Mouse (Mus musculus): ENCODE measurements at regions not wholly inside any gene's neighbourhood (a gene's known extent, or its start where the extent isn't known, plus 50 kb on each side); places are given as distances from the start of the nearest gene placed in this dataset.

GRCm38 (mm10) chr10:126513185-126513584 is 388.0 kb downstream of the Atp23 start:
- Histone ChIP-seq H3K9ac (ENCODE audit: low read length) (no peak overlapping the region), H3K27ac (replicated peaks in 1 of 2; ENCODE audit: control insufficient read depth in 1 of 2, insufficient read depth in 1 of 2, low read depth in 2 of 2, low read length in 2 of 2) (no peak overlapping the region), H3K4me2 (ENCODE audit: low read length) (no peak overlapping the region), H3K36me3 (ENCODE audit: control insufficient read depth, insufficient read depth, low read length) (no peaks in the 10 kb centered on the region), H3K27me3 (ENCODE audit: control insufficient read depth, insufficient read depth, low read length) (no peaks in the 10 kb centered on the region), H3K9me3 (ENCODE audit: control insufficient read depth, low read length) (no peaks in the 10 kb centered on the region), H3K4me1 (ENCODE audit: control insufficient read depth in 2 of 2, insufficient read depth in 2 of 2, low read length in 2 of 2) (no peaks in the 10 kb centered on the region), H3K4me3 (ENCODE audit: control insufficient read depth in 1 of 2, insufficient read depth in 1 of 2, low read depth in 1 of 2, low read length in 2 of 2) (no peak overlapping the region)
- 81% methylated on average over 7 of the region's 7 CpGs for WGBS
- no peak for ATAC-seq (ENCODE audit: insufficient number of reproducible peaks, insufficient read depth, low FRiP score, low read depth)

DNA sequence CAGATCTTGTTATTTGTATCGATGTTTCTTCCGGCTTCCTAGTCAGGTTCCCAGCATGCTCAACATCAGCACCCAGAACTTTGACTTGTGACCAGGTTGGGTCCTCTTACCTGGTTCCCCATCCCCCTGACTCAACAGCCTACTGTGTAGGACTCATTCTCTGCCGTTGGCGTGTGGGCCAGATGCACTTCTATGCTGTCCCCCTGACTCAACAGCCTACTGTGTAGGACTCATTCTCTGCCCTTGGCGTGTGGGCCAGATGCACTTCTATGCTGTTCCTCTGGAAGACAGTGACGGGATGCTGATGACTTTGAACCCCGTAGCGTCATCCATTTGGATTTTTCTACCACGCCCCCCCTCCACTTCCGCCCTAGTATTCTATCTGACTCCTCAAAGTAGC is 389.6 kb downstream of the Atp23 start:
- WGBS: 87% methylated on average over 10 of the region's 10 CpGs
- H3K27me3 ChIP-seq (ENCODE audit: control insufficient read depth, insufficient read depth, low read length): no peaks in the 10 kb centered on the region
- no peak overlapping the region for H3K27ac ChIP-seq (replicated peaks in 1 of 2; ENCODE audit: control insufficient read depth in 1 of 2, insufficient read depth in 1 of 2, low read depth in 2 of 2, low read length in 2 of 2)
- no peak overlapping the region for H3K4me3 ChIP-seq (ENCODE audit: control insufficient read depth in 1 of 2, insufficient read depth in 1 of 2, low read depth in 1 of 2, low read length in 2 of 2)
- no peak for ATAC-seq (ENCODE audit: insufficient number of reproducible peaks, insufficient read depth, low FRiP score, low read depth)
- H3K4me2 ChIP-seq (ENCODE audit: low read length): no peak overlapping the region
- no peaks in the 10 kb centered on the region for H3K9me3 ChIP-seq (ENCODE audit: control insufficient read depth, low read length)
- H3K4me1 ChIP-seq (ENCODE audit: control insufficient read depth in 2 of 2, insufficient read depth in 2 of 2, low read length in 2 of 2): no peaks in the 10 kb centered on the region
- no peak overlapping the region for H3K9ac ChIP-seq (ENCODE audit: low read length)
- no peaks in the 10 kb centered on the region for H3K36me3 ChIP-seq (ENCODE audit: control insufficient read depth, insufficient read depth, low read length)

GRCm38 (mm10) chr10:126505988-126506387 is 395.2 kb downstream of the Atp23 start:
- WGBS: 80% methylated on average over 5 of the region's 5 CpGs
- no peaks in the 10 kb centered on the region for H3K36me3 ChIP-seq (ENCODE audit: control insufficient read depth, insufficient read depth, low read length)
- H3K9ac ChIP-seq (ENCODE audit: low read length): no peak overlapping the region
- no peak for ATAC-seq (ENCODE audit: insufficient number of reproducible peaks, insufficient read depth, low FRiP score, low read depth)
- H3K9me3 ChIP-seq (ENCODE audit: control insufficient read depth, low read length): no peaks in the 10 kb centered on the region
- no peak overlapping the region for H3K4me2 ChIP-seq (ENCODE audit: low read length)
- no peak overlapping the region for H3K4me3 ChIP-seq (ENCODE audit: control insufficient read depth in 1 of 2, insufficient read depth in 1 of 2, low read depth in 1 of 2, low read length in 2 of 2)
- H3K27ac ChIP-seq (replicated peaks in 1 of 2; ENCODE audit: control insufficient read depth in 1 of 2, insufficient read depth in 1 of 2, low read depth in 2 of 2, low read length in 2 of 2): no peak overlapping the region
- H3K4me1 ChIP-seq (ENCODE audit: control insufficient read depth in 2 of 2, insufficient read depth in 2 of 2, low read length in 2 of 2): no peaks in the 10 kb centered on the region
- no peaks in the 10 kb centered on the region for H3K27me3 ChIP-seq (ENCODE audit: control insufficient read depth, insufficient read depth, low read length)

- WGBS: 68% methylated on average over 5 of the region's 5 CpGs
- no peaks in the 10 kb centered on the region for H3K27me3 ChIP-seq (ENCODE audit: control insufficient read depth, insufficient read depth, low read length)
- H3K4me2 ChIP-seq (ENCODE audit: low read length): no peak overlapping the region
- no peak overlapping the region for H3K4me3 ChIP-seq (ENCODE audit: control insufficient read depth in 1 of 2, insufficient read depth in 1 of 2, low read depth in 1 of 2, low read length in 2 of 2)
- no peak for ATAC-seq (ENCODE audit: insufficient number of reproducible peaks, insufficient read depth, low FRiP score, low read depth)
- H3K9ac ChIP-seq (ENCODE audit: low read length): no peak overlapping the region
- no peak overlapping the region for H3K27ac ChIP-seq (replicated peaks in 1 of 2; ENCODE audit: control insufficient read depth in 1 of 2, insufficient read depth in 1 of 2, low read depth in 2 of 2, low read length in 2 of 2)
- H3K4me1 ChIP-seq (ENCODE audit: control insufficient read depth in 2 of 2, insufficient read depth in 2 of 2, low read length in 2 of 2): no peaks in the 10 kb centered on the region
- no peaks in the 10 kb centered on the region for H3K36me3 ChIP-seq (ENCODE audit: control insufficient read depth, insufficient read depth, low read length)
- H3K9me3 ChIP-seq (ENCODE audit: control insufficient read depth, low read length): no peaks in the 10 kb centered on the region
These were observed 399.0 kb downstream of the Atp23 start for GRCm38 (mm10) chr10:126502013-126502688.

- H3K9ac ChIP-seq (ENCODE audit: low read length): no peak overlapping the region
- H3K36me3 ChIP-seq (ENCODE audit: control insufficient read depth, insufficient read depth, low read length): no peaks in the 10 kb centered on the region
- H3K27me3 ChIP-seq (ENCODE audit: control insufficient read depth, insufficient read depth, low read length): no peaks in the 10 kb centered on the region
- no peak overlapping the region for H3K4me3 ChIP-seq (ENCODE audit: control insufficient read depth in 1 of 2, insufficient read depth in 1 of 2, low read depth in 1 of 2, low read length in 2 of 2)
- no peaks in the 10 kb centered on the region for H3K9me3 ChIP-seq (ENCODE audit: control insufficient read depth, low read length)
- no peak overlapping the region for H3K4me2 ChIP-seq (ENCODE audit: low read length)
- ATAC-seq (ENCODE audit: insufficient number of reproducible peaks, insufficient read depth, low FRiP score, low read depth): no peak
- H3K27ac ChIP-seq (replicated peaks in 1 of 2; ENCODE audit: control insufficient read depth in 1 of 2, insufficient read depth in 1 of 2, low read depth in 2 of 2, low read length in 2 of 2): no peak overlapping the region
- H3K4me1 ChIP-seq (ENCODE audit: control insufficient read depth in 2 of 2, insufficient read depth in 2 of 2, low read length in 2 of 2): no peaks in the 10 kb centered on the region
- 52% methylated on average over 6 of the region's 6 CpGs for WGBS
These were observed 402.4 kb downstream of the Atp23 start for GRCm38 (mm10) chr10:126498726-126499125.

- H3K36me3 ChIP-seq (ENCODE audit: control insufficient read depth, insufficient read depth, low read length): no peaks in the 10 kb centered on the region
- H3K27ac ChIP-seq (replicated peaks in 1 of 2; ENCODE audit: control insufficient read depth in 1 of 2, insufficient read depth in 1 of 2, low read depth in 2 of 2, low read length in 2 of 2): no peak overlapping the region
- H3K4me3 ChIP-seq (ENCODE audit: control insufficient read depth in 1 of 2, insufficient read depth in 1 of 2, low read depth in 1 of 2, low read length in 2 of 2): no peak overlapping the region
- H3K27me3 ChIP-seq (ENCODE audit: control insufficient read depth, insufficient read depth, low read length): no peaks in the 10 kb centered on the region
- H3K4me2 ChIP-seq (ENCODE audit: low read length): no peak overlapping the region
- no peaks in the 10 kb centered on the region for H3K9me3 ChIP-seq (ENCODE audit: control insufficient read depth, low read length)
- ATAC-seq (ENCODE audit: insufficient number of reproducible peaks, insufficient read depth, low FRiP score, low read depth): no peak
- H3K4me1 ChIP-seq (ENCODE audit: control insufficient read depth in 2 of 2, insufficient read depth in 2 of 2, low read length in 2 of 2): peaks cover 0 to 3% of the 10 kb centered on the region in 2 experiments; a peak in 1 of 4 replicates
- 76% methylated on average over 6 of the region's 6 CpGs for WGBS
- no peak overlapping the region for H3K9ac ChIP-seq (ENCODE audit: low read length)
These were observed 407.4 kb downstream of the Atp23 start for GRCm38 (mm10) chr10:126493734-126494133.

GRCm38 (mm10) chr10:126492211-126492610 is 408.9 kb downstream of the Atp23 start:
- Histone ChIP-seq H3K4me3 (ENCODE audit: control insufficient read depth in 1 of 2, insufficient read depth in 1 of 2, low read depth in 1 of 2, low read length in 2 of 2) (no peak overlapping the region), H3K9me3 (ENCODE audit: control insufficient read depth, low read length) (no peaks in the 10 kb centered on the region), H3K36me3 (ENCODE audit: control insufficient read depth, insufficient read depth, low read length) (no peaks in the 10 kb centered on the region), H3K27ac (replicated peaks in 1 of 2; ENCODE audit: control insufficient read depth in 1 of 2, insufficient read depth in 1 of 2, low read depth in 2 of 2, low read length in 2 of 2) (no peak overlapping the region), H3K27me3 (ENCODE audit: control insufficient read depth, insufficient read depth, low read length) (no peaks in the 10 kb centered on the region), H3K9ac (ENCODE audit: low read length) (no peak overlapping the region), H3K4me2 (ENCODE audit: low read length) (no peak overlapping the region), H3K4me1 (ENCODE audit: control insufficient read depth in 2 of 2, insufficient read depth in 2 of 2, low read length in 2 of 2) (peaks cover 0 to 3% of the 10 kb centered on the region in 2 experiments; a peak in 1 of 4 replicates)
- WGBS: 40% methylated on average over 6 of the region's 6 CpGs
- ATAC-seq (ENCODE audit: insufficient number of reproducible peaks, insufficient read depth, low FRiP score, low read depth): no peak

DNA sequence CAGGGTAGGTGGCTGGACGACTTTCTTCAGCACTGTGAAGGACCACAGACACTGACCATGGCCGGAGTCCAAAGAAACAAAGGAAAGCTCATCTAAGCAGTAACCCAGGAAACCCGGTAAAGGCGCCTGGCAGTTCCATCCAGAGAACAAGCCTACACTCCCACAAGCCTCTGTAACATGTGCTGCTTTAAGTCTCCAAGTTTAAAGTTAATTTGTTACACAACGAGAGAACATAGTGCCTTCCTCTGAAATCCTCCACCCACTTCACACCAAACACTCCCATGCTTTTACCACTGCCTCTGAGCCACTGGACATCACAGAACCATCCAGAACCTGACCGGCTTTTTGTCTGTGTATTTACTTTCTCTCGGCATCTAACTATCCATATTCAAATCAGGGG is 416.0 kb downstream of the Atp23 start:
- H3K36me3 ChIP-seq (ENCODE audit: control insufficient read depth, insufficient read depth, low read length): no peaks in the 10 kb centered on the region
- H3K9me3 ChIP-seq (ENCODE audit: control insufficient read depth, low read length): no peaks in the 10 kb centered on the region
- no peaks in the 10 kb centered on the region for H3K4me1 ChIP-seq (ENCODE audit: control insufficient read depth in 2 of 2, insufficient read depth in 2 of 2, low read length in 2 of 2)
- no peak overlapping the region for H3K4me3 ChIP-seq (ENCODE audit: control insufficient read depth in 1 of 2, insufficient read depth in 1 of 2, low read depth in 1 of 2, low read length in 2 of 2)
- H3K9ac ChIP-seq (ENCODE audit: low read length): no peak overlapping the region
- no peak overlapping the region for H3K4me2 ChIP-seq (ENCODE audit: low read length)
- H3K27ac ChIP-seq (replicated peaks in 1 of 2; ENCODE audit: control insufficient read depth in 1 of 2, insufficient read depth in 1 of 2, low read depth in 2 of 2, low read length in 2 of 2): no peak overlapping the region
- ATAC-seq (ENCODE audit: insufficient number of reproducible peaks, insufficient read depth, low FRiP score, low read depth): no peak
- WGBS: 82% methylated on average over 7 of the region's 7 CpGs
- H3K27me3 ChIP-seq (ENCODE audit: control insufficient read depth, insufficient read depth, low read length): no peaks in the 10 kb centered on the region

Measured in heart, embryonic 14.5 days (tissue).